Mouse (Mus musculus) spleen, postnatal 36 days (tissue): ENCODE measurements at regions not wholly inside any gene's neighbourhood (a gene's known extent, or its start where the extent isn't known, plus 50 kb on each side); places are given as distances from the start of the nearest gene placed in this dataset.

Experiments
- DNase-seq, 2 experiments: peaks; one replicate each; pipeline ENCODE4 v3.0.0; 2022; ENCODE audit warnings: low spot score in 2 of 2, mixed read lengths in 1 of 2

DNA sequence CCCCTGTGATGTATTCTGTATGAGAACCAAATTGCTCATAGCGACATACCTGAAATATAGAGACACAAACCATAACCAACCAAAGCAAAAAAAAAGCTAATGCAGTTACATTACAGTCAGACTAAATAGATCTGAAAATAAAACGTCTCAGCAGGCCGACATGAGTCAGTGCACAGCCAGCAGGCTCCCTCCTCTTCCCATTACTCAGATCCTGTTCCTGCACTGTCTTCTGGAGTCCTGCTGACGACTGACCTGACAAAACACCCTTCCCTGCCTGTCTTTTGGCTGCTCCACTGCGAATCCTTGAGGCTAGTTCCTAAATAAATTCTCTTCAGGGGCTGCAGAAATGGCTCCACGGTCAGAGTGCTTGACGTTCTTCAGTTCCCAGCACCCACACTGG, 61.3 kb upstream of the 1600014C23Rik start:
- no peak for DNase-seq

- DNase-seq, result no peak
These were observed 57.4 kb upstream of the 1600014C23Rik start for GRCm38 (mm10) chr17:45790959-45791520.

- no peak for DNase-seq
These were observed 56.1 kb upstream of the 1600014C23Rik start for GRCm38 (mm10) chr17:45789777-45790176.

- no peak for DNase-seq
These were observed 51.3 kb upstream of the 1600014C23Rik start for GRCm38 (mm10) chr17:45784905-45785304.

GRCm38 (mm10) chr17:45784496-45784895, 50.9 kb upstream of the 1600014C23Rik start:
- DNase-seq, result no peak
